12 mouse cellular contexts compared by ENCODE assay signal in the genomic region with DNA sequence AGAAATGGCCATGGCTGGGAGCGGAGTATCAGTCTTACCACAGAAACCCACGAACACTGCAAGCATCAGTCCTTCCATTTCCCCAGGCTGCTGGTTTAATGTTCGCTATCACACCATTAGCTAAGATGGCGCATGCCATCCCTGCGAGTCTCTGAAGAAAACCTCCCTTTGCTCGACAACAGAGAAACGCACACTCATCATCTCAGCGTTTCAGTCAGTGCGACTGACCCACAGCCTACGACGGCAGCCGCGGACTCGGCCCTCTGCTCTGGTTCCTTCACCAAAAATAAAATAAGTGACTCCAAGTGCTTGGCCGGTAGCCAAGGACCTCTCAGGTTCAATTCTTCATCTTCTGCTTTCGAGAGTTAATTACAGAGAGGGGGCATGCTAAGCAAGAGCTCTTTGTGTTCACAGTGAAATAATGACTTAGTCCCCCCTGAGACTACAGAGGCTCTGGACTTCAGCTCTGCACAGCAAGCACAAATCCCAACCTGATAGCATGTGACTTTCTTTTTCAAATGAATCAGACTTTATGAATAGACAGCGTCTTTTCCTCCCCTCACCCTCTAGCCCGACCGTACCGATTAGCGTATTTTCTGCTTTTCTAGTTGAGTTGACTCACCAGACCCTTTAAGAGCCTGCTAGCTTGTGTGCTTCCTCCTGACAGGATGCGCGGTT. TPM values are rescaled to one million over a fixed set of nuclear protein-coding genes. Genes with fewer than 3 reads are reported as not detected.
DNase-seq lines count a peak whose midpoint lies in the region; ATAC-seq and TF ChIP-seq lines count a peak whose summit lies in the region.
"Had no signal": no experiment of that assay in that cellular context is flagged by ENCODE, and none has a peak within 500 bp of the region (broad histone marks: within the 10 kb centered on the region; RNA-seq: fewer than 3 reads in every experiment).

No protein-coding gene starts in this region.

- H3K36me3 ChIP-seq in hindbrain, embryonic 11.5 days (ENCODE audit: control insufficient read depth, insufficient read depth, low read length), result no peaks in the 10 kb centered on the region
- H3K36me3 ChIP-seq in hindbrain, embryonic 10.5 days, result no peaks in the 10 kb centered on the region
- H3K36me3 ChIP-seq in ES-E14 (ENCODE audit: control insufficient read depth, insufficient read depth, low read length, poor library complexity, severe bottlenecking), result no peaks in the 10 kb centered on the region
- H3K36me3 ChIP-seq in limb, embryonic 13.5 days, result no peaks in the 10 kb centered on the region
- no peaks in the 10 kb centered on the region for H3K36me3 ChIP-seq in intestine, embryonic 15.5 days

- no peaks in the 10 kb centered on the region for H3K9me3 ChIP-seq in hindbrain, embryonic 11.5 days (ENCODE audit: control insufficient read depth, low read length)
- H3K9me3 ChIP-seq in hindbrain, embryonic 10.5 days, result 0 out of 2 replicates have a peak, but pooled peaks cover 3% of the 10 kb centered on the region
- no peaks in the 10 kb centered on the region for H3K9me3 ChIP-seq in ES-E14 (ENCODE audit: control insufficient read depth, insufficient read depth, low read depth, low read length)
- no peaks in the 10 kb centered on the region for H3K9me3 ChIP-seq in limb, embryonic 13.5 days
- H3K9me3 ChIP-seq in intestine, embryonic 15.5 days, result no peaks in the 10 kb centered on the region

- no peak overlapping the region for H3K4me2 ChIP-seq in hindbrain, embryonic 11.5 days (replicated peaks; ENCODE audit: low read depth, low read length)
- H3K4me2 ChIP-seq in limb, embryonic 13.5 days (replicated peaks), result peak overlapping the region; percentile 34
- H3K4me2 ChIP-seq in intestine, embryonic 15.5 days (replicated peaks), result no peak overlapping the region

- in situ Hi-C loops in ES-E14 (cut with MboI; ENCODE audit: low sequenced_read_pairs in 2 of 2, unreplicated experiment in 2 of 2), result no loop called here

- H3K4me1 ChIP-seq in hindbrain, embryonic 11.5 days (replicated peaks; ENCODE audit: control insufficient read depth, insufficient read depth, low read length), result no peaks in the 10 kb centered on the region
- H3K4me1 ChIP-seq in hindbrain, embryonic 10.5 days (replicated peaks), result 0 out of 2 replicates have a peak, but pooled peaks cover 4% of the 10 kb centered on the region
- H3K4me1 ChIP-seq in ES-E14 (ENCODE audit: control insufficient read depth in 2 of 2, insufficient read depth in 2 of 2, low read length in 2 of 2, poor library complexity in 1 of 2), result no peaks in the 10 kb centered on the region
- no peaks in the 10 kb centered on the region for H3K4me1 ChIP-seq in embryonic fibroblast, embryonic 13.5 days (ENCODE audit: control insufficient read depth, insufficient read depth, low read length)
- peaks cover 10% of the 10 kb centered on the region for H3K4me1 ChIP-seq in limb, embryonic 13.5 days
- no peaks in the 10 kb centered on the region for H3K4me1 ChIP-seq in intestine, embryonic 15.5 days (replicated peaks)

- no peak overlapping the region for H3K27ac ChIP-seq in hindbrain, embryonic 11.5 days (ENCODE audit: low read depth, low read length)
- H3K27ac ChIP-seq in hindbrain, embryonic 10.5 days, result no peak overlapping the region
- no peak overlapping the region for H3K27ac ChIP-seq in ES-E14 (ENCODE audit: insufficient read depth, low read depth, low read length, poor library complexity, severe bottlenecking)
- H3K27ac ChIP-seq in embryonic fibroblast, embryonic 13.5 days (ENCODE audit: insufficient read depth, low read length), result 0 out of 2 replicates have a peak overlapping the region, but pooled peaks have one; percentile 30
- H3K27ac ChIP-seq in limb, embryonic 13.5 days, result no peak overlapping the region
- H3K27ac ChIP-seq in intestine, embryonic 15.5 days, result no peak overlapping the region

- peak; percentile 27; the same call in 1 of the 2 replicates for ATAC-seq in hindbrain, embryonic 11.5 days (ENCODE audit: low FRiP score)
- no peak for ATAC-seq in limb, embryonic 13.5 days (ENCODE audit: low FRiP score, low read depth)
- ATAC-seq in intestine, embryonic 15.5 days, result no peak

- 87% methylated on average over 23 of the region's 23 CpGs for WGBS in hindbrain, embryonic 11.5 days
- WGBS in hindbrain, embryonic 10.5 days, result 92% methylated on average over 23 of the region's 23 CpGs
- 60% methylated on average over 23 of the region's 23 CpGs for WGBS in limb, embryonic 13.5 days
- WGBS in intestine, embryonic 15.5 days, result 70% methylated on average over 23 of the region's 23 CpGs

- TF ChIP-seq POLR2A in embryonic fibroblast, embryonic 13.5 days (IDR thresholded peaks at IDR 0.05; ENCODE audit: low read depth, low read length), result no peak

- H3K27me3 ChIP-seq in hindbrain, embryonic 11.5 days (ENCODE audit: control insufficient read depth, insufficient read depth, low read length), result no peaks in the 10 kb centered on the region
- H3K27me3 ChIP-seq in hindbrain, embryonic 10.5 days (ENCODE audit: insufficient read depth, poor library complexity, severe bottlenecking), result no peaks in the 10 kb centered on the region
- no peaks in the 10 kb centered on the region for H3K27me3 ChIP-seq in limb, embryonic 13.5 days
- H3K27me3 ChIP-seq in intestine, embryonic 15.5 days (replicated peaks), result no peaks in the 10 kb centered on the region

- no peak for DNase-seq in hindbrain, embryonic 11.5 days (ENCODE audit: low spot score)
- DNase-seq in hindbrain, embryonic 10.5 days (ENCODE audit: low spot score), result no peak
- DNase-seq in ES-E14 (ENCODE audit: low read depth, low spot score), result no peak
- no peak for DNase-seq in left cerebral cortex, adult 11 months (ENCODE audit: low spot score)
- no peak for DNase-seq in right cerebral cortex, postnatal 25 days
- DNase-seq: cerebellum, adult 18-20 months; heart, postnatal 36 days; lung, postnatal 14 days; thymus, adult 18-20 months had no signal

- TF ChIP-seq CTCF in embryonic fibroblast, embryonic 13.5 days (IDR thresholded peaks at IDR 0.05; ENCODE audit: borderline replicate concordance, insufficient read depth, low read length), result no peak

- H3K4me3 ChIP-seq in hindbrain, embryonic 11.5 days (ENCODE audit: low read depth, low read length), result no peak overlapping the region
- H3K4me3 ChIP-seq in hindbrain, embryonic 10.5 days, result no peak overlapping the region
- H3K4me3 ChIP-seq in ES-E14 (ENCODE audit: insufficient read depth in 1 of 2, low read depth in 1 of 2, low read length in 2 of 2, poor library complexity in 1 of 2, severe bottlenecking in 1 of 2), result no peak overlapping the region
- 0 out of 2 replicates have a peak overlapping the region, but pooled peaks have one; percentile 0 for H3K4me3 ChIP-seq in embryonic fibroblast, embryonic 13.5 days (ENCODE audit: insufficient read depth, low read length)
- no peak overlapping the region for H3K4me3 ChIP-seq in limb, embryonic 13.5 days
- no peak overlapping the region for H3K4me3 ChIP-seq in intestine, embryonic 15.5 days (replicated peaks)

- H3K9ac ChIP-seq in hindbrain, embryonic 11.5 days (ENCODE audit: low read depth, low read length), result no peak overlapping the region
- H3K9ac ChIP-seq in ES-E14 (ENCODE audit: insufficient read depth, low read depth, low read length, poor library complexity, severe bottlenecking), result no peak overlapping the region
- no peak overlapping the region for H3K9ac ChIP-seq in limb, embryonic 13.5 days
- H3K9ac ChIP-seq in intestine, embryonic 15.5 days, result no peak overlapping the region

TF ChIP-seq in ES-E14, 5 proteins besides CTCF, POLR2A, EP300 and RAD21:
- TF ChIP-seq MAFK (IDR thresholded peaks at IDR 0.05; ENCODE audit: insufficient read depth, low read depth, low read length), result 0 out of 2 replicates have a peak, but pooled peaks have one; percentile 41
- TF ChIP-seq ZC3H11A (IDR thresholded peaks at IDR 0.05; ENCODE audit: borderline replicate concordance, low read depth, low read length), result no peak

RNA-seq across cellular contexts. Expression of a gene that starts 1.4 kb away (rescaled TPM):
- polyA plus RNA-seq in hindbrain, embryonic 11.5 days (2014; fragmentation: Nextera tagmentation; extraction: Ambion mirVana), result 6.7 and 8.6 TPM in 2 replicates
- 7.3 and 9.9 TPM in 2 replicates for polyA plus RNA-seq in hindbrain, embryonic 10.5 days (2016; fragmentation: Nextera tagmentation; extraction: Ambion mirVana)
- 13.4 and 21.1 TPM in 2 replicates for total RNA-seq in ES-E14 (2012; rRNA removed)
- polyA plus RNA-seq in embryonic fibroblast, embryonic 13.5 days (2011; ENCODE audit: insufficient read length, low read depth, missing spikeins), result 1.1 and 1.2 TPM in 2 replicates
- 3.7 and 4.0 TPM in 2 replicates for polyA plus RNA-seq in limb, embryonic 13.5 days (2015; fragmentation: Nextera tagmentation; extraction: Ambion mirVana)
- polyA plus RNA-seq in intestine, embryonic 15.5 days (2015; fragmentation: Nextera tagmentation; extraction: Ambion mirVana), result 129 and 133 TPM in 2 replicates

Comparison
In these comparisons a context has a peak if more than half of its experiments do, and no peak if none do; other contexts are left out.
1. RNA of a gene that starts 1.4 kb away (polyA plus RNA-seq): 129 to 133 TPM in intestine, embryonic 15.5 days; 7.3 to 9.9 TPM in hindbrain, embryonic 10.5 days, 6.7 to 8.6 TPM in hindbrain, embryonic 11.5 days, 3.7 to 4.0 TPM in limb, embryonic 13.5 days and 1.1 to 1.2 TPM in embryonic fibroblast, embryonic 13.5 days; every median in the first group is over 10 times any median in the second.